Mouse (Mus musculus): Measurements from ENCODE around the gene Tex50.

GRCm38 (mm10) chr1:161185431-161185830, 26.3 kb upstream of the Tex50 start:
- TF ChIP-seq CTCF (conservative IDR thresholded peaks at IDR 0.05; ENCODE audit: insufficient read depth, insufficient read length, low read depth, low read length), result no peak
- TF ChIP-seq POLR2A (IDR thresholded peaks at IDR 0.05; ENCODE audit: low read depth, low read length), result no peak

Data from kidney, adult 2 months (tissue).